Mouse (Mus musculus) forebrain, embryonic 10.5 days (tissue): Measurements from ENCODE around the gene D11Wsu47e. TPM values are rescaled to one million over a fixed set of nuclear protein-coding genes. Genes with fewer than 3 reads are reported as not detected.

ENCODE experiments used
- DNase-seq: peaks from one replicate; pipeline ENCODE4 v3.0.0-alpha.2; 2017; ENCODE audit warnings: low spot score; ENCODE audit errors: extremely low spot score
- H3K27ac ChIP-seq: fragments of 300-500 bp; sonication (generic); 2 replicates; pipeline ENCODE4 v1.5.1; 2016; ENCODE audit warnings: mild to moderate bottlenecking
- H3K27me3 ChIP-seq: fragments of 300-500 bp; sonication (generic); 2 replicates; pipeline ENCODE4 v1.6.1; 2016; ENCODE audit warnings: mild to moderate bottlenecking; ENCODE audit not compliant: poor library complexity, severe bottlenecking
- H3K36me3 ChIP-seq: fragments of 300-500 bp; sonication (generic); replicated peaks from 2 replicates; pipeline ENCODE4 v1.6.1; 2016; ENCODE audit warnings: mild to moderate bottlenecking, moderate library complexity
- H3K4me1 ChIP-seq: fragments of 300-500 bp; sonication (generic); 2 replicates; pipeline ENCODE4 v1.6.1; 2016
- H3K4me3 ChIP-seq: fragments of 300-500 bp; sonication (generic); 2 replicates; pipeline ENCODE4 v1.5.1; 2016; ENCODE audit warnings: mild to moderate bottlenecking, moderate library complexity
- H3K9me3 ChIP-seq: fragments of 300-500 bp; sonication (generic); 2 replicates; pipeline ENCODE4 v1.6.1; 2016; ENCODE audit warnings: mild to moderate bottlenecking, moderate library complexity
- WGBS: fragments of 180-500 bp; shearing (Covaris S2); methylation state at CpG from one replicate; pipeline ENCODE4 v1.1.7; 2016; 5-methylcytosine and 5-hydroxymethylcytosine counted together
- polyA plus RNA-seq: library from polyadenylated mRNA; unstranded; fragments of >200 nt; fragmentation: Nextera tagmentation; extraction: Ambion mirVana; gene quantifications from 2 replicates; pipeline ENCODE4 v1.2.1, GENCODE M21; 2016

The D11Wsu47e gene
- polyA plus RNA-seq, 1 experiment from 2014 or later: 23.8 TPM

GRCm38 (mm10) chr11:113668857-113669256 is 15.4 kb upstream of the D11Wsu47e start:
- peaks cover 89% of the 10 kb centered on the region for H3K36me3 ChIP-seq
- H3K4me3 ChIP-seq: no peak overlapping the region
- H3K27ac ChIP-seq: no peak overlapping the region
- WGBS: 91% methylated on average over 5 of the region's 5 CpGs
- H3K9me3 ChIP-seq: no peaks in the 10 kb centered on the region
- H3K4me1 ChIP-seq: no peaks in the 10 kb centered on the region
- no peaks in the 10 kb centered on the region for H3K27me3 ChIP-seq
- DNase-seq: no peak

DNA sequence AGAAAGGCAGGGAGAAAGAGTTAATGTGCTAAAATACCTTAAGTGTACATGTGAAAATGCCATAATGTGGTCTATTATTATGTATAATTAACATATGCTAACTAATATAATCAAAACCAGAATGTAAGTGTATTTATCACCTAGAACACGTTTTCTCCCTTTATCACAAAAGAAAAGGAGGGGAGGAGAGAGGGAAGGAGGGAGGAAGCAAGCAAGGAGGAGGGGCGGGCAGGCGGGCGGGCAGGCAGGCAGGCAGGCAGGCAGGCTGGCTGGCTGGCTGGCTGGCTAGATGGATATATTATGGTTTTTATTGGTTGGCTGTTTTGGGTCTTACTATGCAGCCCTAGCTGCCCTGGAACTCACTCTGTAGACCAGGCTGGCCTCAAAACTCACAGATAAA is 14.5 kb upstream of the D11Wsu47e start:
- H3K27me3 ChIP-seq: no peaks in the 10 kb centered on the region
- H3K4me3 ChIP-seq: no peak overlapping the region
- no peak overlapping the region for H3K27ac ChIP-seq
- WGBS: 71% methylated on average over 2 of the region's 4 CpGs
- DNase-seq: no peak
- H3K4me1 ChIP-seq: no peaks in the 10 kb centered on the region
- H3K9me3 ChIP-seq: no peaks in the 10 kb centered on the region
- H3K36me3 ChIP-seq: peaks cover 89% of the 10 kb centered on the region

DNA sequence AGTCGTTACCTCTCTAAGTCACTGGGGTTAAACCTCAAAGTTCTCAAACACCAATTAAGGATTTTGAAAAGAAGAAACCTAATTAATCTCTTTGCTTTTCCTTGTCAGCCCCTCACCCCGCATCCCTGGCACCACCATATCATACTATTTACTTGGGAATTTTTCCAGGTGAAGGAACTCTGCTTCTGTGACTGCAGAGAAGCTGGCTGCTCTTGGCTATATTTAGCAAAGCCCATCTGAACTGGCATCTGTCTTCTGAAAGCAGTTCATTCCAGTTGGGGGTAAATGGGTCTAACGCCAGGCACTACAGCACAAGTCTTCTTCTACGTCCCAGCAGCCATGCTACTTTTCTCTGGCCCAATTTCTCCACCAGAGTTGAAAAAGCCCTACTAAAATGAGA is 10.6 kb upstream of the D11Wsu47e start:
- Histone ChIP-seq H3K36me3 (peaks cover 89% of the 10 kb centered on the region), H3K27me3 (no peaks in the 10 kb centered on the region), H3K27ac (no peak overlapping the region), H3K4me1 (peaks cover 4% of the 10 kb centered on the region; the same call in 1 of the 2 replicates), H3K4me3 (no peak overlapping the region), H3K9me3 (no peaks in the 10 kb centered on the region)
- WGBS: 96% methylated on average over 4 of the region's 4 CpGs
- no peak for DNase-seq

DNA sequence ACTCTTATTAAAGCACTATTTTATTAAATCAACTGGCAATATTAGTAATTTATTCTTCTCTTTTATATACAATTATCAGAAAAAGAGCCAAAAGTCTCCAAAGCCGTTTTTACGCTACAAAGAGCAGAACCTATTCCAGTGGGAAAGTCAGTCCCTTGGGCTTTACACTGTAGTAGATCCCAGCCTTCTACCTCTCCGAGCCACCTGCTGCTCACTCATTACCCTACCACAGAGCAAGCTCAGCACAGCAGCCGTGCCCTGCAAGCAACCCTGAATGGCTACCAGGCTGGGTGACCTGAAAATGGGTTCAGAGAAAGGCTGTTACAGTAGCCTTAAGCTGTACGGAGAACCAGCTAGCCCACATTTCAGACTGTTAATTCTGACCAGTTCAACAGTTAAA is 9.6 kb upstream of the D11Wsu47e start:
- Histone ChIP-seq H3K36me3 (peaks cover 79% of the 10 kb centered on the region), H3K4me3 (no peak overlapping the region), H3K27ac (no peak overlapping the region), H3K9me3 (no peaks in the 10 kb centered on the region), H3K27me3 (no peaks in the 10 kb centered on the region), H3K4me1 (peaks cover 4% of the 10 kb centered on the region; the same call in 1 of the 2 replicates)
- DNase-seq: no peak
- 90% methylated on average over 5 of the region's 5 CpGs for WGBS

GRCm38 (mm10) chr11:113676847-113677246 is 7.4 kb upstream of the D11Wsu47e start:
- Histone ChIP-seq H3K4me1 (peaks cover 15% of the 10 kb centered on the region), H3K9me3 (no peaks in the 10 kb centered on the region), H3K27ac (no peak overlapping the region), H3K27me3 (no peaks in the 10 kb centered on the region), H3K36me3 (peaks cover 59% of the 10 kb centered on the region), H3K4me3 (no peak overlapping the region)
- DNase-seq: no peak
- WGBS: 87% methylated on average over 2 of the region's 2 CpGs

- peaks cover 20% of the 10 kb centered on the region for H3K4me1 ChIP-seq
- no peak overlapping the region for H3K27ac ChIP-seq
- DNase-seq: no peak
- H3K36me3 ChIP-seq: peaks cover 53% of the 10 kb centered on the region
- WGBS: 94% methylated on average over 2 of the region's 2 CpGs
- no peak overlapping the region for H3K4me3 ChIP-seq
- H3K27me3 ChIP-seq: no peaks in the 10 kb centered on the region
- H3K9me3 ChIP-seq: no peaks in the 10 kb centered on the region
Observed at GRCm38 (mm10) chr11:113677378-113677777, 6.8 kb upstream of the D11Wsu47e start.

GRCm38 (mm10) chr11:113678373-113678772 is 5.8 kb upstream of the D11Wsu47e start:
- no peaks in the 10 kb centered on the region for H3K9me3 ChIP-seq
- 93% methylated on average over 8 of the region's 8 CpGs for WGBS
- H3K36me3 ChIP-seq: peaks cover 44% of the 10 kb centered on the region
- H3K27ac ChIP-seq: no peak overlapping the region
- DNase-seq: no peak
- H3K4me3 ChIP-seq: no peak overlapping the region
- no peaks in the 10 kb centered on the region for H3K27me3 ChIP-seq
- H3K4me1 ChIP-seq: peaks cover 28% of the 10 kb centered on the region

GRCm38 (mm10) chr11:113680954-113681353 is 3.3 kb upstream of the D11Wsu47e start:
- no peak overlapping the region; the same call in 1 of the 2 replicates for H3K4me3 ChIP-seq
- H3K36me3 ChIP-seq: peaks cover 18% of the 10 kb centered on the region
- DNase-seq: no peak
- peaks cover 44% of the 10 kb centered on the region for H3K4me1 ChIP-seq
- no peak overlapping the region for H3K27ac ChIP-seq
- no peaks in the 10 kb centered on the region for H3K27me3 ChIP-seq
- 86% methylated on average over 2 of the region's 2 CpGs for WGBS
- no peaks in the 10 kb centered on the region for H3K9me3 ChIP-seq

DNA sequence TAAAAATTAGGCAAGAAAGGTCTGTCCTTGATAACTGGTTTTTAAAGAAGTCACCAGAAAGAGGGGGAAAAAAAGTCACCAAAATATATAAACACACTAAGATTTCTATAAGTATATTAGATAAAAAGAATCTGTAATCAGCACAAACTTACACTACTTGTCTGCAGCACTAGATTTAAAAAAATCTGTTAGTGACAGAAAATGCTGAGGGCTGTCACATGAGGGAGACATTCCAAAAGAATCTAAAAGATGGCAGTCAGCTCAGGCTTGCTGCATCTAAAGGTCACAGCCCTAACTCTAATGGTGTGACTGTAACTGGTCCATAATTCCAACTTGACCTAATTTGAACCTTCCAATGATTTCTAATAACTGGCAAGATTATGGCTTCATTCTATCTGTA is 2.2 kb upstream of the D11Wsu47e start:
- no peak for DNase-seq
- H3K27ac ChIP-seq: no peak overlapping the region
- H3K27me3 ChIP-seq: no peaks in the 10 kb centered on the region
- peak overlapping the region; percentile 90; the same call in 1 of the 2 replicates for H3K4me3 ChIP-seq
- H3K36me3 ChIP-seq: peaks cover 10% of the 10 kb centered on the region
- peaks cover 53% of the 10 kb centered on the region for H3K4me1 ChIP-seq
- no peaks in the 10 kb centered on the region for H3K9me3 ChIP-seq

DNA sequence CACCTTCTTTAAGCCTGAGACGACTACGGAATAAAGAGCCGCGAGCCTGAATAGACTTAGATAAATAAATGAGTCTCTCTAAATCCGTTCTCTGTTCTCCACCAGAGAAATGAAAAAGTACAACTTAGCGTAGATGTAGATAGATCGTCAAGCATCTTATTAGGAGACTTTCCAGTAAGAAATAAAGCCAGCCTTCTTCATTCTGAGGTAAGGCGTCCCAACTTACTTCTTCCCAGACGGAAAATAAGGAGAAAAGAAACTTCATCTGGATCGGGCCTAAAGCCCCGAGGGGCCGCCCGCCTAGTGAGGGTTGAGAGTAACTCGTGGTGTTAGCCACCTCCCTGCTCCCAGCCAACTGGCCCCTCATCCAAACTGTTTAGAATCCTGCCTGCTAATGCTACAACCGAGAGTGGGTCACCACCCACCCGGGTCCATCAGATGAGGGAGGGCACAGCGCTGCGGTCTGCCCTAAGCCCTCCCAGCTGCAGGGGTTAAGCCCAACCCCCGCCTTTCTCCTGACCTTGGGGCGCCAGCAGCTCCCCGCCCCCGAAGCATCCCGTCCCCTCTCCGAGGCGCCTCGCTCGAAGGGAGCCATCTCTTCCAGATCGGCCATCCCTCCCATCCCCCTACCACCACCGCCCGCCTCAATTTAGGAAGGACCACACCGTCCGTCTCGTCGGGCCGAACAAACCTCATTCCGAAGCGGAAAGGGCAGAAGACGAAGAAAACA is 1.1 kb upstream of the D11Wsu47e start:
- H3K27ac ChIP-seq: peak overlapping the region; percentile 95
- peak; percentile 66 for DNase-seq
- H3K27me3 ChIP-seq: no peaks in the 10 kb centered on the region
- WGBS: 3% methylated on average over 38 of the region's 38 CpGs
- peaks cover 56% of the 10 kb centered on the region for H3K4me1 ChIP-seq
- peak overlapping the region; percentile 90 for H3K4me3 ChIP-seq
- H3K9me3 ChIP-seq: no peaks in the 10 kb centered on the region
- peaks cover 10% of the 10 kb centered on the region for H3K36me3 ChIP-seq

DNA sequence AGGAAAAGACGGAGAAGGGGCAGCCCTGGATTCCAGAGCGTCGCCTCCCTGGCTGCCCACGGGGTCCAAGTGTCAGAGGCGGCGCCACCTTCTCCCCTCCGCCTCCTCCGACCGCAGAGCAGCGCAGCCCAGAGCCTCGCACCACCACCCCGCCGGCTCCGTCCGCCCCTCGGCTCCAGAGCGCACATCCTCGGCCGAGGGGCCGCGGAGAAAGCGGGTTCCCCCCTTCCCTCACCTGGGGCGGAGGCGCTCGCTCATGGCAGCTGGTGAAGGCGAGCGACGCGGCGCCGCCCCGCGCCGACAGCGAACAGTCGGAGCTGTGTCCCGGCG is 620 bp upstream of the D11Wsu47e start:
- Histone ChIP-seq H3K4me3 (peak overlapping the region; percentile 90), H3K36me3 (peaks cover 15% of the 10 kb centered on the region), H3K4me1 (peaks cover 56% of the 10 kb centered on the region), H3K27ac (peak overlapping the region; percentile 95), H3K9me3 (no peaks in the 10 kb centered on the region), H3K27me3 (no peaks in the 10 kb centered on the region)
- under 1% methylated on average over 38 of the region's 38 CpGs for WGBS
- no peak for DNase-seq

- no peaks in the 10 kb centered on the region for H3K9me3 ChIP-seq
- peaks cover 28% of the 10 kb centered on the region for H3K36me3 ChIP-seq
- H3K4me3 ChIP-seq: peak overlapping the region; percentile 90
- no peak for DNase-seq
- H3K4me1 ChIP-seq: peaks cover 56% of the 10 kb centered on the region
- no peaks in the 10 kb centered on the region for H3K27me3 ChIP-seq
- 44% methylated on average over 25 of the region's 25 CpGs for WGBS
- peak overlapping the region; percentile 95 for H3K27ac ChIP-seq
Observed at GRCm38 (mm10) chr11:113684707-113685426, 655 bp downstream of the D11Wsu47e start.

DNA sequence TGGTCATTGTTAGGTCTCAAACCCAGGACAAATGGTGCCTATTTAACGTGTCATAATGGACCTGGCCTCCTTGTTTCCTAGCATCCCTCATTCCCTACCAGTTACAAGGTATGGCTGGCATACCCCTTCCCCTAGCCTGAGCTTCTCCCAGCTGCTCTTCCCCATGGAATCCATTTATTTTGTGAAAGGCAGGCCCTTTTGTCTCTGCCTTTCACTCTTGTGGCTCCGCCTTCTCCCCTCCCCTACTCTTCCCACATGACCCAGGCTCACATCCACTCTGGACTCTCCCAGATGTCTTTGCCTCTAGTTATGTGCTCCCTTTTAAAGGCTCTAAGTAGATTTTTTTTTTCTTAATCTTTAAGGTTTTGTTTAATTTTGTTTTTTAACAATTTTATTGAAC is 2.8 kb downstream of the D11Wsu47e start:
- no peak for DNase-seq
- Histone ChIP-seq H3K27ac (peak overlapping the region; percentile 77), H3K36me3 (peaks cover 50% of the 10 kb centered on the region), H3K9me3 (no peaks in the 10 kb centered on the region), H3K4me1 (peaks cover 43% of the 10 kb centered on the region), H3K4me3 (peak overlapping the region; percentile 26; the same call in 1 of the 2 replicates), H3K27me3 (no peaks in the 10 kb centered on the region)
- 63% methylated on average over 2 of the region's 2 CpGs for WGBS
